Mouse (Mus musculus): ENCODE measurements around the gene Ramp2.
A peak's percentile ranks its signal among the peaks of the same experiment; 100 is the strongest.

Gene Ramp2

GRCm38 (mm10) chr11:101265906-101266305 is 20.1 kb downstream of the Ramp2 start:
- DNase-seq (ENCODE audit: extremely low spot score), result no peak

- peak; percentile 64 for DNase-seq (ENCODE audit: extremely low spot score)
These were observed 23.8 kb downstream of the Ramp2 start for GRCm38 (mm10) chr11:101269577-101270116.

- no peak for DNase-seq (ENCODE audit: extremely low spot score)
These were observed 26.6 kb downstream of the Ramp2 start for GRCm38 (mm10) chr11:101272446-101272845.

- DNase-seq (ENCODE audit: extremely low spot score), result no peak
These were observed 29.5 kb downstream of the Ramp2 start for GRCm38 (mm10) chr11:101275309-101275708.

GRCm38 (mm10) chr11:101276319-101277070 is 30.7 kb downstream of the Ramp2 start:
- DNase-seq (ENCODE audit: extremely low spot score), result no peak

- DNase-seq (ENCODE audit: extremely low spot score), result no peak
These were observed 31.8 kb downstream of the Ramp2 start for GRCm38 (mm10) chr11:101277381-101278222.

- DNase-seq (ENCODE audit: extremely low spot score), result peak; percentile 88
These were observed 32.7 kb downstream of the Ramp2 start, which contains the start of the genes Cntd1 and Coa3 for GRCm38 (mm10) chr11:101278223-101279192. TSS of gene Cntd1 (plus strand) at chr11:101279012. TSS of gene Coa3 (minus strand) at chr11:101279114.

GRCm38 (mm10) chr11:101279193-101279569 is 33.4 kb downstream of the Ramp2 start:
- no peak for DNase-seq (ENCODE audit: extremely low spot score)

GRCm38 (mm10) chr11:101280837-101281236 is 35.0 kb downstream of the Ramp2 start:
- no peak for DNase-seq (ENCODE audit: extremely low spot score)

GRCm38 (mm10) chr11:101282896-101283295 is 37.1 kb downstream of the Ramp2 start:
- no peak for DNase-seq (ENCODE audit: extremely low spot score)

- DNase-seq (ENCODE audit: extremely low spot score), result no peak
These were observed 38.0 kb downstream of the Ramp2 start for GRCm38 (mm10) chr11:101283805-101284204.

GRCm38 (mm10) chr11:101287306-101287705 is 41.5 kb downstream of the Ramp2 start:
- no peak for DNase-seq (ENCODE audit: extremely low spot score)

- DNase-seq (ENCODE audit: extremely low spot score), result no peak
These were observed 45.4 kb downstream of the Ramp2 start for GRCm38 (mm10) chr11:101291231-101291630.

- DNase-seq (ENCODE audit: extremely low spot score), result no peak
These were observed 49.4 kb downstream of the Ramp2 start for GRCm38 (mm10) chr11:101295191-101295590.

- no peak for DNase-seq (ENCODE audit: extremely low spot score)
These were observed 55.1 kb downstream of the Ramp2 start for GRCm38 (mm10) chr11:101300881-101301280.

GRCm38 (mm10) chr11:101301299-101302003 is 55.6 kb downstream of the Ramp2 start:
- DNase-seq (ENCODE audit: extremely low spot score), result no peak

- peak; percentile 95 for DNase-seq (ENCODE audit: extremely low spot score)
These were observed 56.4 kb downstream of the Ramp2 start, which contains the start of gene Becn1 for GRCm38 (mm10) chr11:101302004-101302798. TSS of gene Becn1 (minus strand) at chr11:101302286.

- no peak for DNase-seq (ENCODE audit: extremely low spot score)
These were observed 61.9 kb downstream of the Ramp2 start for GRCm38 (mm10) chr11:101307744-101308143.

Measured in embryo, embryonic 9.5 days (tissue).